Mouse (Mus musculus): Measurements from ENCODE around the gene Zfp184.

Zfp184 gene

DNA sequence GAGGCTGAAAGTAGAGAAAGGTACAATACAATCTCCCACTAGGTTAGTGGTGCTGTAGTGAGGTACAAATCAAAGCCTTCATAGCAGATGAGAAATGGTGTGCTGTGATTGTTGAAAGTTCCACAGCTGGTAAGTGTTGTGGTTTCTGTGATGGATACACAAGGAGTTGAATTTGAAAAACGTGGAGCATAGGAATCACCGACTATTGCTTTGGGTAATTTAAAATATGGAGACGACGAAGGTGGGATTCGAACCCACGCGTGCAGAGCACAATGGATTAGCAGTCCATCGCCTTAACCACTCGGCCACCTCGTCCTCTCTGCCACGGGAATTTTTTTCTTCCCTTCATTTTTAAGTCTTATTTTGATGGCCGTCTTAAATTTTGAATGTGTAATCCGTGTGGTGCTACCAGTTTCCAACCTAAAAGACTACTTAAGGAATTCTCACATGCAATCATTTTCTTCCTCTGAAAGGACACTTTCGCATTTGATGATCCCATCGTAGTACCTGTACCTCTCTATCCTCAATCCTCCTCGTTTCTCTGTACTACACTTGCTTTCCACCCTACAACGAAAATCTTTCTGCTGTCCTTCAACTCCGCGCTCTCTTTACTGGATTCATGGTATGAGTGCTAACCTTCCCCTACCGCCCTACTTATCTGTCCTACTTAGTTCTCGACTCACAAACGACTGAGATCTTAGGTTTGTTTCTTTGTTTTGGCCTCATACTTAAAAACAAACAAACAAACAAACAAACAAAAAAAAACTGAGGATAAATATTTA, 49.3 kb downstream of the Zfp184 start:
- no peak for DNase-seq (ENCODE audit: low spot score)

DNA sequence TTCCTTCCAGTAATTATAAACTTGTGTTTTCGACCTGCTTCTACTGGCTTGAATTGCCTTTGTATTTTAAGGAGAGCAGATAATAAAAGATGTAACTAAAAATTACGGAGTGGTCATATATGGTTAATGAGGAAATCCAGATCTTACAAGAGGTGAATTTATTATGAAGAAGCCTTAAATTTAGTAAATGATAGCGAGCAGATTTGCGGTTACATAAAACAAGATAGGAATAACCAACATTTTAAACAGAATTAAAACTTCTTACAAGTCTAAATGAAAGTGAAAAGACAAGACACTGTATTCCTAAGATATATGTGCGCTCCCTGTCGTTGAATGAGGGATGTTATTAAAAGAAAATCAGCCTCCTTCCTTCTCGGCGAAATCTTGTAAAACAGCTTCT, 50.0 kb downstream of the Zfp184 start:
- no peak for DNase-seq (ENCODE audit: low spot score)

DNA sequence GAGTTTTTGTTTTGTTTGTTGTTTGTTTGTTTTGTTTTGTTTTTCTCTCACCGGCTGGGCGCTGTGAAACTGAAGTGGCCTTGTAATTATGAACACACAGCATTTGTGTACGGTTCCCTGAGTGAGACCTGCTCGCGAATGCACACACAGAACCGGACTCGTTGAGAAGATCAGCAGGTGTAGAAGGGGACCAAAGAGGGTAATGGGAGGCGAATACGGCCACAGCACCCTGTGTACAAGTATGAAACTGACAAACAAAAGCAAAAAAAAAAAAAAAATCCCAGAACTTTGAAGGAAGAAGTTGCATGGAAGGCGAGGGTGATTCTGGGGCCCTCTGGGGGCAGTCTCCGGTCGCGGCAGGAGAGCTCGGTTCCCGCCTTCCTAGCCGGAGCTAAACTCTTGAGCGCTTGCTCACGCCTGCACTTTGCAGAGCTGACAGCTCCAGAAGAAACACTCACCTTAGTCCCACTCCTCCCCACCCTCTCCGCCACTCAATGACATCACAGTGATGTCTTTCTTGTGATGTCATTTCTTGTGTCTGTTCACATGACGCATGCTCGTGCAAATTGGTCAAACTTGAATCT, 50.5 kb downstream of the Zfp184 start:
- DNase-seq (ENCODE audit: low spot score), result no peak

DNA sequence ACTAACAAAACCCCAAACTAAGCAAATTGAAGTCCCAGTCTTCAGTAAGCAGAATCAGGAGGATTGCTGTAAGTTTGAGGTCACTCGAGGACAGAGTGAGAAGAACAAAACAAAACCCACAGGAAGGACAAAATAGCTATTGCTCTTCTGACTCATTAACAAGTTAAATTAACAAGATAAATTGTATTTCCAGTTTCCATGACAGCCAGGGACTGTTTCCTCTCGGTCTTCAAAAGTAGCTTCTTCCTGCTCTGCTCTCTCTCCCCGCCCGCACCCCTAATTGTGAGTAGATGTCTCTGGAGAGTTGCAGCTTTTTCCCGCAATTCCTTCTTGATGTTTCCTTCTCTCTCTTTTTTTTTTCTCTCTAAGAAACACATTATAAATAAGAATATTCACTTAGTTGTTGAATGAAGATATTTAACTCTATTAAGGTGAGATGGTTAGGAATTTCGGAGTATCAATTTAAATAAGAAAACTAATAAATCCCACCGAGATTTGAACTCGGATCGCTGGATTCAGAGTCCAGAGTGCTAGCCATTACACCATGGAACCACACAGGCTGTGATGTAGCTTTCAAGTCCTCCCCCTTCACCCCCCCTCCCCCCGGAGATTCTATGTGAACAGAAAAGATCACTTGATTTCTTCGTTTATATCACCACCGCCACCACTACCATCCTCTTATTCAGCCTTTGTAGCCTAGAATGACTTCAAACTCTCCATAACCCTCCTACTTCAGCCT, 51.4 kb downstream of the Zfp184 start:
- no peak for DNase-seq (ENCODE audit: low spot score)

DNA sequence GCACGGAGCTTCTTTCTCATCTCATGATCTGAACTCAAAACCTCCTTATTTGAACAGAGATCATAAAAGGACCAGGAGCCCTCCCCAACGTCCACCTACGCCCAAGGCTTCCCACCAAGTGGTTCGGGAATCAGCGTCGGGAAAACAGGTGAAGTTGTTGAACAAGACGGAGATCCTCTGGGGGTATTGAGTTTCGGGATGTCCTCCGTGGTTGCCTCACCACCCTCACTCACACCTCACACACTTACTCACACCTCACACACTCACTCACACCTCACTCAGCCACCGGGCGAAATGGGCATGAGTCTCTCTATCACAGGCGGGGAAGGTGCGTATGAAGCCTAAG, 51.9 kb downstream of the Zfp184 start:
- DNase-seq (ENCODE audit: low spot score), result no peak

DNA sequence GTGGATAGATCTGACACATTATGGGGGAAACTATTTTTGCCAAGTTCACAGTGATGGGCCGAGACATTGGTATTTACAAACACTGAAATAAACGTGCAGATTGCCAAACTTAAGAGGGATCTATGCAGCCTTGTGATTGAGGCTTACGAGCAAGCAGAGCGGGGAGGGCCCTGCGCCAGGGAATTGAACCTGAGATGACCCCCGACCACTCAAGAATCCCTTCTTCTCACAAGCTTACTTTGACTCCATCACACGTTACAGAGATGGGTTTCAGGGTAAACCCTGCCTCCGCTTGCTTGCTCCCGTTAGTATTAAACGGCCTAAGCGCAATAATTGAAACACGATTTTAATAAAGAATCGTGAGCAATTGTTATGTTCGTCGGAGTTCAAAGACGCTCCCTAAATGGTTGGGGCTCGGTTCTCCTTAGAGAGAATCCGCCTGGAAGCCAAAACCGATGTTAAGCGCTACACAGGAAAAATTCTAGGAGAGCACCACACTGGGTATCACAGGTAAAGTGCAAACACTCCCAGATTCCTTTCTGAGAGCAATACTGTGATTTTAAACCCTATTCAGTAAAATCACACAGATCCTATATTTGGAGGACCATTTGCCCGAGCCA, 52.4 kb downstream of the Zfp184 start:
- DNase-seq (ENCODE audit: low spot score), result no peak

DNA sequence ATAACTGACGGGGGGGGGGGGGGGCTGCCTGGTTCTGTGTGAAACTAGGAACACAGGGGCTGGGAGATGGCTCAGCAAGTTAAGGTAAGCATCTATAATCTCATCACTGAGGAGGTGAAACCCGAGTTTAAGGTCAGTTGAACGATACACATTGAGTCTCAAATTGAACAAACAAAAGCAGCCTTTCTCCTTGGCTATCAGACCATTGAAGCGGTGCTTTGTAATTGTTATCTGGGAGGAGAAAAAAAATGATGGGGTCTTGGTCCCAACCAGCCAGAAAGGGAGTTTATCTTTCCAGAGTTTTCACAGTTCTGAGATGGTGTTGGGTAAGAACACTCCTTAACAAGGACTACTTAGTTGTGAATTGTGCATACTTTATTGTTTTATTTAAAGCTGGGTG, 52.9 kb downstream of the Zfp184 start:
- no peak for DNase-seq (ENCODE audit: low spot score)

DNA sequence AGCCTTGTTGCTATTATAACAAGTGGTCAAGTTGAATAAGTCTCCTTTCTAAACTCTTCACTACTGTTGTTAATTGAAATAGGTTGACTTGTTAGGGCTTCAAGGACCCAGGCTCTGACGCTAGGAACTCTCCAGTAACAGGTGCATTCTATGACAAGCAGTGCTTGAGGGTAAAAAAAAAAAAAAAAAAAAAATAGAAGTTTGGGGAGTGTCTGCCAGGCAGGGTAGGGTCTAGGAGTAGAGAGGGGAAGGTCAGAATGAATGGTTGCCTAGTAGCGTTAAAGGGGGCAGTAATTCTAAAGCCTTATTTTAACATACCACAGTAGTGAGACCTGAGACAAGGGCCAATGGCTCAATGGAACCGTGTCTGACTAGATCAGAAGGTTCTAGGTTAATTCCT, 53.5 kb downstream of the Zfp184 start:
- DNase-seq (ENCODE audit: low spot score), result no peak

DNA sequence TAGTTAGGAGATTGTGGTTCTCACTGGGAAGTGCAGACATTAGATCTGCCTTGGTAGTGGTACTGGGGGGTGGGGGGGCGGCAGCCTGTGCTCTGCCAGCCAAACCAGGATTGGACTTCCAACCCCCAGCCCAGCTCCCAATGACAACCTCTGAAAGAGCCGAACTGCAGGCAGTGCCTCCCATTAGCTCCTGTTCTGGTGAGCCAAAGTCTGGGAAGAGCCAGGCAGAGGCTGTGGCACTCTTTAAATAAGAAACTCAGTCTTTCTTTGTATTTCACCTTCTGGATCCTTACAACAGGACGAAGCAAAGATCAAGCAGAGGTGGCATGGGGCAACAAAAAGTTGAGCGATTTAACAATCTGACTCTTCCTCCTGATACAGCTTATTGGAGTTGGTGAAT, 54.3 kb downstream of the Zfp184 start:
- DNase-seq (ENCODE audit: low spot score), result no peak

DNA sequence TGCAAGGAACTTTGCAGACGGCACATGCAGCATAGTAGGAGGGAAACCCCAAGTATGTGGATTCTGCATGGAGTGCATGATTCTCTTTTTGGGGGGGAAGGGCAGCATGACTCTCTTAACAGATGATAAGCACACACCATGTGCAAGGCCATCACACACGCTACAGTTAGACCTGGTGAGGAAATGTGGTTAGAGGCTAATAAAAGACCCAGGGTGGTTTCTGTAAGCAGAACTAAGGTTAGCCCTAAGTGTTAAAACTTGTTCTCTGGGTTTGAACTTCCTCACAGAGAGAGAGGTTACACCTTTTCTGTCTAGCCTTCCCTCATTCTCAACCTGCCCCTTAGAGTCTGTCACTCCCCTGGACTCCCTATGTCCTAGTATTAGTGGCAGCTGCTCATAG, 56.5 kb downstream of the Zfp184 start:
- DNase-seq (ENCODE audit: low spot score), result no peak

DNA sequence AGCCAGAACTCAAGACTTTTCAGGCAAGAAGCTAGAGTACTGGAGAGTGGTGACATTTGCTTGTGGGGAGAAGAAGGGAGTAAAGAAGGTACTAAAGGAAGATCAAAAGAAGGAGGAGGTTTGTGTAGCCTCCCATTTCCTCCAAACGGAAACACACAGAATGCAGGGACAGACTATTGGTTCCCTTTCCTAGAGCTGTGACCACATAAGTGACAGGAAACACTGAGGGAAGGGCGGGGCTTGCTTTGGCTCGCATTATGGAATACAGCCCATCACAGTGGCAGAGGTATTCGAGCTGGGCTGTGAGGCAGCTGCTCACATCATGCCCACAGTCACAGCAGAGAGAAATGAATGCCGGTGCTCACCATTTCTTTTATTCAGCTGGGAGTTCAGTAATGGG, 56.9 kb downstream of the Zfp184 start:
- DNase-seq (ENCODE audit: low spot score), result no peak

DNA sequence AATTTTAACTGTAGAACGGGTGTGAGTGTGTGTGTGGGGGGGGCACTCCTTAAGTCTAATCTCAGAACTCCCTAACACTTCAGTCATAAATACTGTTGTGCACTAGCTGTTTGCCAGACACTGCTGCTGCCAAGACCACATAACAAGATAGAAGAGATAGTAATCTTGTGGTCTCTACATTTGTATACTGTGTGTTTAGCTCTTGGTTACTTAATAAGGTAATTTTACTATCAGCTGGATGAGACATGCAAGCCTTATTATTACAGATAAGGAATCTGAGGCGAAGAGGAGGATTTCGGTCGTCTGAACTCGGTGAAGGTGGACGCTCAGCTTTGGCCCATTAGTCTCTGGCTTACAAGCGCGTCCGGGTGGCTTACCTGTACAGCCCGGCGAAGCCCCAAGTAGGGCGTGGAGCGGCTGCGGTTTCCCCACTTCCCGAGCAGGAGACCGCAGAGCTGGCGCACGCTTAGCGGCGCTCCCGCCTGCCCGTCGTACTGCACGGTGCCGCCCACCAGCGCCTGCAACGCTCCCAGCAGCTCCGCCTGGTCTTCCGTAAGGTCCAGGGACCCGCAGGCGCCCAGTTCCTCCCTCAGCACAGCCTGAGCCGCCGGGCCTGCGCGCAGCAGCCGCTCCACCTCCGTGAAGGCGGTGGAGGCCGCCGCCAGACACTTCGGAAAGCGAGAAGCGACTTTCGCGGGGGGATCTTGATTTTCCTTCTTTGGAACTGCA, 60.9 kb downstream of the Zfp184 start:
- no peak for DNase-seq (ENCODE audit: low spot score)

DNA sequence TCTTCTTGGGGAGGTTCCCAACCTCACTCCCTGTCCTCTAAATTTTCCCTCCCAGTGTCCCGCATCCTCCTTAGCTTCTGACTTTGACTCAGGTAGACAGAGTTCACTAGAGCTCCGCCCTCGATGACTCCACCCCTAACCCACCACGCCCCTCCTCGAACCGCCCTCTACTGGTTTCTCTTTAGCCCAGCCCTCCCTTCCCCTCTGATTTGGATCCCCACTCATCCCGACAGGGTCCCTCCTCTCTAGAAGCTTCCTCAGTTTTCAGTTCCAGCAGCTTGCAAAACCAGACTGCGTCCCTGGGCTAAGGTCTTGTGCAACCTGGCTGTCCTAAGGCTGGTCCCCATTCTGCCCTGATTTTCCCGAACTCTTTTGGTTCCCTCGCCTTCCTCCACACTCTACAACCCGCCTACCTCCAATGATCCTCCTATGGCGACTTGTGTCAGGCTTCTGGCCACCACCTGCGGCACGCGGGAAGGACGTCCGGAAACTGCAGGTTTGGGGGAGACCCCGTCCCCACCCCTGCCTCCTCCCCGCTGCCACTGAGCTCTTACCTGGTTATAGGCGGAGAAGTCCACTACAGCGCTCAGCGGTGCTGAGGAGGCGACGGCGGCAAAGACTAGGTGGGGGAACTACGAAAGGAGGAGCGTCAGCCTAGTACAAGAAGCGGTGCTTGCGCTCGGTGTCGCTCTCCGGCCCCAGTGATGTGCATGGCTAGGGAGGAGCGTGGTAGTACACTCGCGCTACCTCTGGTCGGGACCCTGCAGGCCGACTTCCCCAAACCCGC, 61.6 kb downstream of the Zfp184 start:
- no peak for DNase-seq (ENCODE audit: low spot score)

DNA sequence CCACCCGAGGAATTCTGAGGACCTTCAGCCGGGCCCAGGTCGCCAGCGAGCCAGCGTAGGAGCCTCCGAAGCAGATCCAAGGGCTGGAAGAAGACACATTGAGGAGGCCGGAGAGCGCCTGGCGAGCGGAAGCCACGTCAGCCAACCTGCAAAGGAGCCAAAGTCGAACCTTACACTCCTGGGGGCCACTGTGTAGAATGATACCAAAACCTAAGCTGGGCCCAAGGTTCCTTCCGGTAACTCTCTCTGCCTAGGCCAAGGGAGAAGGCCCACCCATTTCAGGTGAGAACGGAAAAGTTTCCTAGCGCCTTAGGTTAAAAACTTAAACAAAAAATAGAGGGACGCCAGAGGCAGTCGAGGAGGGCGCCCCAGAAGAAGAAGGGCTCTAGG, 62.2 kb downstream of the Zfp184 start:
- no peak for DNase-seq (ENCODE audit: low spot score)

DNA sequence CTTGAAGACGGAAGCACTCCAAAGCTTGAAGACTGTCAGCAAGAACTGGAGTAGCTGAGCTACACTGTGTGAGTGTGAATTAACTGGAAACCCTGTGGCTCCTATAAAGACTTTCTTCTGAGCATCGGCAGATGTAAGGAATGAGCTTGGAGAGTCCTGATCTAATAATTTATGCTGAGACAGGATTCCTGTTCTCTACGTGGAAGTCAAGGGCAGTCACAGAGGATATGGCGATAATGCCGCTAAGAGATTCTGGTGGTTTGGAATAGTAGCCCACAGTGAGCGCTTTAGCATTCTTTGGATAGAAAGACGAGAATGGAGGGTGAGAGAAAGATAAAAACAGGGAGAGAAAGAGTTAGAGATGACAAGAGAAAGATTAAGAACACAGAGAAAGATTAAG, 63.0 kb downstream of the Zfp184 start:
- no peak for DNase-seq (ENCODE audit: low spot score)

DNA sequence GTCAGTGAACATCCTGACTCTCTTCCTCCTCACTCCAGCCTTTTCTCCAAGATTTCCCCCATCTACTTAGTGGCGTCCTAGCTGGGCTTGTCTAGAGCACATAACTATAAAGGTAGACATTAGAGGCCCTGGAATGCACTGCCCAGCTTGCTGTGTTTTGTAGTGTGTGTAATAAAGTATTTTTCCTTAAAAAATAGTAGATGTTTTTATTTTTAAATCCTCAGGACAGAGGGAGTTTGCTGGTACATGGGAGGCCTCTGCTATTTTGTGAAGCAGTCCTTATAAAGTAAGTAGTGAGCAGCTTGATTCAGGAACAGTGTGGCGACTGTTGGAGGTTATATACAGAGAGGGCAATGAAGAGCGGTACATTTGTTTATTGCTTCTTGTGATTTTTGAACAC, 63.8 kb downstream of the Zfp184 start:
- no peak for DNase-seq (ENCODE audit: low spot score)

DNA sequence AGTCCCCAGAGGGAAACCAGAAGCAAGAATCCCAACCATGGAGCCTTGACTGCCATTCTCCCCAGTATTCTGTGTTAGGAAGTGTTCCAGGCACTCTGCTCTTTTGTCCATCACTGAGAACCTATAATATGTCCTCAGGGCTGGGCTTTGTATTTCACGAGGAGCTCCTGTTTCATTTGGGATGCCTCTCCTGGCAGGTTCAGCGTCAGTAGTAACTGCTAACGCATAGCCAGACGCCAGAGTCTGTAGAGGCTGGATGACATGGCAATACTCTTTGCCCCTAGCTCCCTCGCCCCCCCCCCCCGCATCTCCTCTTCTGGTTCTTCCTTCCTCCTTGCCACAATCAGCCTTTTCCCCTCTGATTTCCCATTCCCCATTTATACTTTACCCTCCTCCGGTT, 64.7 kb downstream of the Zfp184 start, which contains the start of gene Prss16:
TSS of gene Prss16 (minus strand) at position 101 of the 400 bp plus-strand sequence.
- no peak for DNase-seq (ENCODE audit: low spot score)

All from ovary, postnatal 10 days (tissue).